Mouse (Mus musculus) lung, adult 2 months (tissue): Measurements from ENCODE around the gene Olfr983. TPM values are rescaled to one million over a fixed set of nuclear protein-coding genes. Genes with fewer than 3 reads are reported as not detected.

Source experiments
- DNase-seq: peaks from one replicate; pipeline ENCODE4 v3.0.0; 2022
- H3K4me1 ChIP-seq: fragments of 200-500 bp; 2 replicates; pipeline ENCODE4 v1.6.1; 2011; ENCODE audit warnings: low read length; ENCODE audit not compliant: control insufficient read depth, insufficient read depth
- H3K4me3 ChIP-seq: fragments of 200-500 bp; replicated peaks from 2 replicates; pipeline ENCODE3; 2011; ENCODE audit warnings: low read depth, mild to moderate bottlenecking, control low read depth, low read length; ENCODE audit errors: extremely low read depth
- CTCF ChIP-seq: fragments of 200-500 bp; IDR thresholded peaks from 2 replicates; pipeline ENCODE4 v1.5.1; 2011; ENCODE audit warnings: mild to moderate bottlenecking, low read length, control low read depth; ENCODE audit not compliant: insufficient read depth
- POLR2A ChIP-seq: fragments of 200-500 bp; IDR thresholded peaks from 2 replicates; pipeline ENCODE4 v1.6.1; 2011; ENCODE audit warnings: low read depth, mild to moderate bottlenecking, control low read depth, low read length, borderline replicate concordance; ENCODE audit errors: extremely low read depth
- WGBS: fragments of 180-500 bp; shearing (Covaris S2); methylation state at CpG from one replicate; pipeline ENCODE4 v1.1.7; 2018; 5-methylcytosine and 5-hydroxymethylcytosine counted together
- polyA plus RNA-seq: library from polyadenylated mRNA; depleted of rRNA; stranded (reverse); fragments of >200 nt; gene quantifications from 2 replicates; pipeline ENCODE4 v1.2.3, GENCODE M21; 2012; rRNA removed

Olfr983 gene
- polyA plus RNA-seq: not detected in 2 replicates

DNA sequence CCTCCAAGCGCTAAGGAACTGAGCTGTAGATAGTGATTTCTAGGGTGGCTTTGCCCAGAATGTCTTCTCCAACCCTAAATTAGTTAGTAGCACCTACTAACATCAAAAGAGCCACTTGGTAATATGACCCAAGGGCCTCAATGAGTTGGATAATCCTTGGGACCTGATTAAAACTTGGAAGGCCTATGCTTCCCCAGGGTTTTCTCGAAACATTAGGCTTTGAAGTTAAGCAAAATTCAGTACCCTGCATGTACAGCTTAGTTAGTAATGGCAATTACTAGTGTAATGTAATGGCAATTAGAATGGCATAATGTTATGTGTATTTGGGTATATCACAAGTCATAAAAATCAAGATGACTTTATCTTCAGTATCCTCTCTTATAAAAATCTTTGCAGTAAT, at the start of gene Olfr983:
TSS of gene Olfr983 (minus strand) at position 101 of the 400 bp plus-strand sequence.
- H3K4me3 ChIP-seq: no peak within 1 kb of the TSS
- H3K4me1 ChIP-seq: no peaks in the 10 kb centered on the region
- DNase-seq: no peak
- 64% methylated on average over 2 of the region's 2 CpGs for WGBS
- no peak for TF ChIP-seq CTCF
- no peak for TF ChIP-seq POLR2A

DNA sequence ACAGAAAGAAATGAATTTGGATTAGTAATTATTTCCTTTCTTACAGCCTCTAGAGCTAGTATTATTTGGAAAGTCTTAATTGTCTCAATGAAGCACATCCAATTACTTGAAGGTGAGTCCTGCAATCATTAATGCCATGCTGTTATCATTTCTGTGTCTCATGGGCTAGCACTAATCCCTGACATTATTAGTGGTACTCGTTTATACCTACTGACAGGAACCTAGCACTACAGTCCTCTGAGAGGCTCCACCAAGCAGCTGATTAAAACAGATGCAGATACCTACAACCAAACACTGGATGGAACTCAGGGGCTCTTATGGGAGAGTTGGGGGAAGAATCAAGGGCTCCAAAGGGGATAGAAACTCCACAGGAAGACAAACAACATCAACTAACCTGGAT, 48.1 kb upstream of the Olfr983 start:
- H3K4me1 ChIP-seq: no peaks in the 10 kb centered on the region
- 40% methylated on average over 1 of the region's 1 CpGs for WGBS
- no peak for TF ChIP-seq CTCF
- TF ChIP-seq POLR2A: no peak
- DNase-seq: no peak
- H3K4me3 ChIP-seq: no peak overlapping the region

DNA sequence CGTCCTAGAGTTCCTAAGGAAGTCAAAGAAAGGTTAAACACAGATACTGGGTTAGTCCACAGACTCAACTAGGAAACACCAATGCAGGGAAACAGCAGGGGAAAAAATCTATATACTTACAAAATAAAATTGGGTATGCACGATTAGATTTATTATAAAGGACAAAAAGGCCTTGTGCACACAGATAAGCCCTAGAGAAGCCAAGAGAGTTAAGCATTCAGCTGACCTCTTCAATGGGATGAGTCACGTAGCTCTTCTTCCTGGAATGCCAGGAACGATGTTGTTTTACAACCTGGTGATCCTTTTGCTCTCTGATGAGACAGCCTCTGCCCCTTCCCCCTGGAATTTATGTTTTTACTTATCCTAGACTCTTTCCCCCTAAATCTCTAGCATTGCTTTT, 46.1 kb upstream of the Olfr983 start:
- no peaks in the 10 kb centered on the region for H3K4me1 ChIP-seq
- H3K4me3 ChIP-seq: no peak overlapping the region
- no peak for DNase-seq
- TF ChIP-seq POLR2A: no peak
- WGBS: 60% methylated on average over 4 of the region's 4 CpGs

DNA sequence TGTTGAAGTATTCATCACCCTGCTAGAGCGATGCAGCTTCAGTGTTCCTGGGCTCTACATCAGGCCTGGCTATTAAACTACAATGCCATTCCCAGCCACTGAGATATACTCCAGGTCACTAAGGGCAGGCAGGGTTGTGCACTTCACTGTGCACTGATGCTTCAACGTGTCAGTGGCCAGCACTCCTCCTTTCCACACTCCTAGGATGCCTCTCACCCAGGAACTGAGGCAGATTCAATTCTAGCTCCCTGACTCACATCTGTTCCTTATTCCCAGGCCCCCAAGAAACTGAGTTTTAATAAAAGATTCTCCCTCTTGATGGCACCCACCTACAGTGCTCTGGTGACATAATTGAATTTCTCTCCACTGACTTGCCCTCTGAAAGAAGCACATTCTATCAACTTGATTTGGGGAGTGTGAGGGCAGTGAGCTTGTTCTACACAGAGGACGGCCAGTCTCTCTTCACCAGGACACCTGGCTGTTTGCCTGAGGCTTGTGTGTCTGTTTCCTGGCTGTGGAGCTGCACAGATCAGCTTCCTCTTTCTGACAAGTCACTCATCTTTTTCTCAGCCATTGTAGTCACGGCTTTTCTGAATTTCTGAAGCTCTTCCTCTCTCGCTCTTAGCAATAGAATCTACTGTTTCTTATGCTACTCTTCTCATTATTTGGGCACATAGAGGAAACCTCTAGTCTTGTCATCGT, 43.7 kb upstream of the Olfr983 start:
- no peak for DNase-seq
- no peaks in the 10 kb centered on the region for H3K4me1 ChIP-seq
- WGBS: 63% methylated on average over 6 of the region's 6 CpGs
- TF ChIP-seq POLR2A: no peak
- TF ChIP-seq CTCF: no peak
- no peak overlapping the region for H3K4me3 ChIP-seq

DNA sequence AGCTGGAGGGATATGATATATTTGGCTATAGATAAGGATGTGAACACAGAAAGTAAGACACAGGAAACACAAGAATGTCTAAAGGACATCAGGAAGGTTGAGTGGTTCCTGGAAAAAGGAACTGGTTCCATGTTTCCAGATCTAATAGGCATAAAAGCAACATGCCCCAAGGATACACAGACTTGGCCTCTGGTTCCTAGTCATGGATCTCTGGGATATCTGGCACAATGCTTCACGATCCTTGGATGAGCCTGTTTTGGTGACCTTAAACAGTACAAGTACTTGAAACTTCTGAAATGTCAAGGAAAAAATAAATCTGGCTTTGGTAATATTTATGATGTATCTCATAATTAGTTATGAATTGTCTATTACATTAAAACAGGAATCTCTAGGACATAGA, 37.2 kb upstream of the Olfr983 start:
- no peak for DNase-seq
- TF ChIP-seq CTCF (no peak), POLR2A (no peak)
- H3K4me3 ChIP-seq: no peak overlapping the region
- 86% methylated on average over 1 of the region's 1 CpGs for WGBS
- H3K4me1 ChIP-seq: no peaks in the 10 kb centered on the region

DNA sequence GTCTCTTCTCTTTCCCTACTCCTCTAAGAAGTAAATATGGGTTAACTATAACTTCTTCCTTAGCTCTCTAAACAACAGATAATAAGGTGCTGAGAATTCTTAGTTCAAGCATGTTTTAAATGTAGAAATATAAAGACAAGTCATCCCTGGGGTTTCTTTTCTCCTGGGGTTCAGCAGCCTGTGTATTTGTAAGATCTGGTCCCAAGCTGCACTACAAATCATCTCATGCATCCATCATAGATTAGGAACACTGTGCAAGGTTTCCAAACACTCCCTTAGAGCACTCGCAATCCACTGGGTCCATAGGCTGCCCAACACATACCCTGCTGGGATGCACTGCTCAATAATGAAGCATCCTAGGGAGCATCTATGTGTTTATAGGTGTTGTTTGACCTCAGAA, 36.7 kb upstream of the Olfr983 start, which contains the start of gene Olfr985:
TSS of gene Olfr985 (minus strand) at position 101 of the 400 bp plus-strand sequence.
- WGBS: 91% methylated on average over 1 of the region's 1 CpGs
- TF ChIP-seq POLR2A: no peak
- TF ChIP-seq CTCF: no peak
- DNase-seq: no peak

DNA sequence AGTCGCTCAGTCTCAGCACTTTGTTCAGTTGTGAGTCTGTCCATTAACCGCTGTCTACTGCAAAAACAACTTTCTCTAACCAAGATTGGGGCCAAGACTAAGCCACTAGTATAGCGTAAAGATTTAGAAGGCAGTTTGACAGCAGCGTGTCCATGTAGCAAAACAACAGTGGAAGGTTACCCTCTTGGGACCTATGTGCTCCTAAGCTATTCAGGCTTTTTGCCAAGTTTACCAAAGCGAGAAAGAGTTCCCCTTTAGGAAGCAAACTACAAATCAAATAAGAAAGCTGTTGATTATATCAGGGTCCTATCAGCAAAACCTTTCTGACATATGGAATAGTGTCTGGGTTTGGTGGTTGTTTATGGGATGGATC, 23.9 kb upstream of the Olfr983 start:
- no peak for DNase-seq
- no peak for TF ChIP-seq POLR2A
- TF ChIP-seq CTCF: no peak
- 60% methylated on average over 5 of the region's 5 CpGs for WGBS
- no peak overlapping the region for H3K4me3 ChIP-seq
- H3K4me1 ChIP-seq: no peaks in the 10 kb centered on the region

More for the DNA sequence above, 36.7 kb upstream of the Olfr983 start, which contains the start of gene Olfr985:
- Histone ChIP-seq H3K4me1 (no peaks in the 10 kb centered on the region), H3K4me3 (no peak within 1 kb of the TSS)

DNA sequence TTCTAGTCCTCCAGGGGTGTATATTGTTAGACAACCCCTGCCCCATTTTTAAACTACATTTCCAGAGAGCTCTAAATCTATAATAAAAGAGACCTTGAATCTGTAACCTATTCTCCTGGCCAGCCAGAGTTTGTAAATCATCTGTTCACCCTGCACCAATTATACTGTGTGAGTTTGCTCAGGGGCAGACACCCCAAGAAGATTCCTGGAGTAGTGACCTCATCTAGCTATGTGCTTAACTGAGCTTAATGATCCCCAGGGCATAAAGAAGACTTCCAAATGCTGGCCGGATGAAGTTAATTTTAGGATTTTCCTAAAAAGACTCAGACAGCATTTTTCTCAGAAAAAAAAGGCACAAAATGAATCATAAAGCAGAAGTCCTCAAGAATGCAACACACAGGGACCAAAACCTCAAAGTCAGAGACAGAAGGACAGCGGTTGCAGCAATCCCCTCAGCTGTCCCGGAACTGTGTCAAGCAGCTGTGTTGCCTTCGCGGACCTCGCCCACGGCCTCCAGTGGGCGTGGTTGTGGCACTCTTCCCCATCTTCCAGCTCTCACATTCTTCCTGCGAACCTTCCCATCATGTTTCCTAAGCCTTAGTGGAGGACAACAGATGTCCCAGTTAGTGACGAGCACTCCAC, 23.4 kb upstream of the Olfr983 start:
- TF ChIP-seq CTCF (no peak), POLR2A (no peak)
- no peak overlapping the region for H3K4me3 ChIP-seq
- H3K4me1 ChIP-seq: no peaks in the 10 kb centered on the region
- 42% methylated on average over 10 of the region's 10 CpGs for WGBS
- peak; percentile 18 for DNase-seq

DNA sequence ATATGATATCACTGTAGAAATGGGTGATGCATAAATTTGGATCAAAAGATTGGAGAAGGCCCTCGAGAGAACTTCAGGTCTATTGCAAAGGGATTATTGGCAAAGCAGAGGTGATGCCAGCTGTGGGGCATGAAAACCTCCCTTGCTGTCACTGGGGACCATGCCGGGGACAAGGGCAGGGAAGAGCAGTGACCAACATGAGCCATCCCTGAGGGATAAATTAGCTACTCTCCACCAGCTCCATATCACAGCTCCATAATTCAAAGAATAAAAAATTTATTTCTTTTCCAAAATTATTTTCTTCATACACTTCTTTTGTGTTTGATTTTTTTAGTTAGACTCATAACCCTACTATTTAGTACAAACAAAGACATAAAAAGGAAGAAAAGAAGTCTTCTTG, 20.7 kb upstream of the Olfr983 start, which contains the start of gene Olfr984:
TSS of gene Olfr984 (minus strand) at position 101 of the 400 bp plus-strand sequence.
- no peaks in the 10 kb centered on the region for H3K4me1 ChIP-seq
- no peak within 1 kb of the TSS for H3K4me3 ChIP-seq
- TF ChIP-seq POLR2A: no peak
- no peak for DNase-seq
- WGBS: 92% methylated on average over 2 of the region's 2 CpGs

DNA sequence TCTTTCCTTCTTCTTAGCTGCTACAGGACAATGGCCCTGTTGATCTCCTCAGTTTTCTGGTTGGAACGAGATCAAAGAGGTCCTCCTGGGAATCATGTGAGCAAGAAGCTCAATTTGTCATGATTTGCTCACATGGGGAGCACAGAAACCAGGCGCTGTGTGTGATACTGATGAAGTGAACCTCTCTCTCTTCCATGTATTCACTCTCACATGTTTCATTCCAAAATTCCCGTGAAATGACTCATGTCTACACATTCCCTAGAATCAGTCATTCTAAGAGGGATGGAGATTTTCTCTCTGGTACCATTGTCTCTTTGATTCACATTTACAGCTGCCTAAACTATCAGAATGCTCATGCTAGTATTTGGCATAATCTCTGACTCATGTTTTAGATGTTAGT, 1.4 kb upstream of the Olfr983 start:
- TF ChIP-seq CTCF (no peak), POLR2A (no peak)
- no peak for DNase-seq
- WGBS: 53% methylated on average over 3 of the region's 3 CpGs
- Histone ChIP-seq H3K4me1 (no peaks in the 10 kb centered on the region), H3K4me3 (no peak overlapping the region)

DNA sequence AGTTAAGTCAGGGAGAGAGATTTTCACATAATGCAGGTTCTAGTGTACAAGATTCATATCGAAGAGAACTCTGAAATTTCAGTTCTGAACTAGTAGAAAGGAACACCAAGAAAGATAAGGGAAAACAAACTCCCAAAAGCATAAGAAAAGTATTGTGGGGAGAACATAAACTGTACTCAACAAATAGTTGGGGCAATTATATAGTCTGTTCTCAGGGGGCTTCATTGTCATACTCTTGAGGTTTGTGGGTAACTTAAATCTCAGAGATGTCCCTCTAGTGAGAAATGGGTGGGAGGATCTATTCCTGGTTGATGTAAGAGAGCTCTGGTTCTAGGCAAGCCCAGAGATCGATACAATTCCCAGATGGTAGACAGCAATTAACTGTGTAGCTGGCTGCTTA, 19.9 kb downstream of the Olfr983 start, which contains the start of gene Olfr982:
TSS of gene Olfr982 (plus strand) at position 301 of the 400 bp plus-strand sequence.
- H3K4me1 ChIP-seq: no peaks in the 10 kb centered on the region
- TF ChIP-seq CTCF (no peak), POLR2A (no peak)
- 66% methylated on average over 2 of the region's 2 CpGs for WGBS
- DNase-seq: no peak
- H3K4me3 ChIP-seq: no peak within 1 kb of the TSS
